8 mouse cellular contexts compared by ENCODE assay signal in the genomic region with DNA sequence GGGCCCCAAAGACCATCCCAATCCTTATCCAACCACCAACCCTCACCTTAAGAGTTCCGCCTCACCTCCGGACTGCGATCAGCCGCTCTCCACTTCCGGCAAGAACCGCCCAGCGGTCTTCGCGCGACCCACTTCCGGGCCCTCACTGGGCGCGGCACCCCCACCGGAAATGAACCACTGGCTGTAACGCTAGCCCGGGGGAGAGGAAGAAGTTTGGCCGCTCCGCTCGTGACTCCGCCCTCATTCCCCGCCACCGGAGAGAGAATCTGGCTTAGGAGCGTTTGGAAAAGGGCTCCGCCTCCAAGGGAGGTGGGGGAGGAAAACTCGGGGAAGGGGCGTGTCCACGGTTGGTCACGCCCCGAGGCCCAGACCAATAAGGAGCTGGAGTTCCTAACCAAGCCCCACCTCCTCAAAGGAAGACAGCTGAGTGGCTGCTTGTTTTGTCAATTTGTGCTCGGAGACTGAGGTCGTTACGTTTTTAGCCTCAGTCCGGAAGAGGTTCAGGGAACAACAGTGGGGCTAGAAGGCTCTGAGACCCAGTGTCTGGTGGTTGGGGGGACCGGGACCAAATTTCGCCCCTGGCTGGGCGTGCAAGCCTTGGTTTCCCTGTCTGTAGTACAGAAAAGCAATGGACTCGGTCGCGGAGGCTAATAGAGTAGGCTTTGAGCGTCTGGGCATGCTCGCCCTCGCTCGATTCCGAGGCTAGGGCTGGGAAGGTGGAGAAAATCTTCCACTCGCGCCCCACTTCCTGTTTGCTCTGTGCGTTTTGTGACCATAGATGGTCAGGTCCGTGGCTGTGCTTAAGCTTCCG. TPM values are rescaled to one million over a fixed set of nuclear protein-coding genes. Genes with fewer than 3 reads are reported as not detected.
DNase-seq lines count a peak whose midpoint lies in the region; ATAC-seq lines count a peak whose summit lies in the region.

TSS of gene Cap1 (minus strand) at position 289 of the 811 bp plus-strand sequence.

- 0 out of 2 replicates have a peak, but pooled peaks cover 7% of the 10 kb centered on the region for H3K4me1 ChIP-seq in hindbrain, embryonic 11.5 days (replicated peaks; ENCODE audit: control insufficient read depth, insufficient read depth, low read length)

- WGBS in hindbrain, embryonic 11.5 days, result under 1% methylated on average over 47 of the region's 49 CpGs

- peak within 1 kb of the TSS; percentile 99 for H3K27ac ChIP-seq in hindbrain, embryonic 11.5 days (ENCODE audit: low read depth, low read length)

- peak within 1 kb of the TSS; percentile 83 for H3K4me3 ChIP-seq in hindbrain, embryonic 11.5 days (ENCODE audit: low read depth, low read length)

- peak within 1 kb of the TSS; percentile 86 for H3K9ac ChIP-seq in hindbrain, embryonic 11.5 days (ENCODE audit: low read depth, low read length)

- no peaks in the 10 kb centered on the region for H3K9me3 ChIP-seq in hindbrain, embryonic 11.5 days (ENCODE audit: control insufficient read depth, low read length)

- no peaks in the 10 kb centered on the region for H3K27me3 ChIP-seq in hindbrain, embryonic 11.5 days (ENCODE audit: control insufficient read depth, insufficient read depth, low read length)

- peak; percentile 97 for ATAC-seq in hindbrain, embryonic 11.5 days (ENCODE audit: low FRiP score)

- peak within 1 kb of the TSS; percentile 93 for H3K4me2 ChIP-seq in hindbrain, embryonic 11.5 days (replicated peaks; ENCODE audit: low read depth, low read length)

- no peaks in the 10 kb centered on the region for H3K36me3 ChIP-seq in hindbrain, embryonic 11.5 days (ENCODE audit: control insufficient read depth, insufficient read depth, low read length)

- peak; percentile 100 for DNase-seq in Muller cell, postnatal 12 days (ENCODE audit: inconsistent ontology term)
- peak; percentile 99 for DNase-seq in cerebellum, adult 9-11 months
- DNase-seq in frontal cortex, adult 2 months (ENCODE audit: extremely low spot score in 1 of 2, low spot score in 1 of 2), result peak; percentile 97 to 98
- DNase-seq in hindbrain, embryonic 11.5 days (ENCODE audit: low spot score), result peak; percentile 99
- DNase-seq in layer of hippocampus, postnatal 10 days (ENCODE audit: low spot score in 2 of 2), result peak; percentile 96 to 97
- peak; percentile 99 for DNase-seq in lung, postnatal 10 days
- DNase-seq in ovary, postnatal 36 days (ENCODE audit: low spot score), result peak; percentile 98
- peak; percentile 95 for DNase-seq in thymus, postnatal 25 days

RNA-seq across cellular contexts. Expression of gene Cap1, which starts in this region (rescaled TPM):
- 142 and 146 TPM in 2 replicates for polyA plus RNA-seq in frontal cortex, adult 2 months (2012; rRNA removed)
- polyA plus RNA-seq in hindbrain, embryonic 11.5 days (2014; fragmentation: Nextera tagmentation; extraction: Ambion mirVana), result 71.5 and 73.4 TPM in 2 replicates
- total RNA-seq in layer of hippocampus, postnatal 10 days (2021), result 100 to 1,000 TPM; 192 to 203 TPM

Comparison
In these comparisons a context has a peak if more than half of its experiments do, and no peak if none do; other contexts are left out.
1. Peak in every context shown above with its lines: DNase-seq, ATAC-seq, H3K4me3 ChIP-seq and H3K27ac ChIP-seq.